Mouse (Mus musculus) C2C12 (cell line): ENCODE data around the gene Pla2g16. TPM values are rescaled to one million over a fixed set of nuclear protein-coding genes. Genes with fewer than 3 reads are reported as not detected.

Experiments used
- H3K27me3 ChIP-seq: one replicate; pipeline ENCODE4 v1.6.1; 2011; ENCODE audit not compliant: control insufficient read depth, insufficient read depth, insufficient read length
- H3K36me3 ChIP-seq: one replicate; pipeline ENCODE4 v1.6.1; 2011; ENCODE audit not compliant: control insufficient read depth, insufficient read depth
- H3K4me3 ChIP-seq: one replicate; pipeline ENCODE4 v1.5.1; 2011; ENCODE audit warnings: mild to moderate bottlenecking, control low read depth; ENCODE audit not compliant: poor library complexity, insufficient read depth, severe bottlenecking
- H3K79me2 ChIP-seq: one replicate; pipeline ENCODE4 v1.6.1; 2011; ENCODE audit not compliant: control insufficient read depth, insufficient read depth
- H3K79me3 ChIP-seq: one replicate; pipeline ENCODE4 v1.6.1; 2011; ENCODE audit warnings: low read depth, control low read depth
- H3ac ChIP-seq: one replicate; pipeline ENCODE3; 2011; ENCODE audit warnings: low read depth; ENCODE audit not compliant: control insufficient read depth, insufficient read length
- CEBPB ChIP-seq: IDR thresholded peaks from one replicate; pipeline ENCODE4 v1.6.1; 2011; ENCODE audit warnings: low read depth, mild to moderate bottlenecking, control low read depth, moderate library complexity
- CTCF ChIP-seq: IDR thresholded peaks from one replicate; pipeline ENCODE4 v1.5.1; 2011; ENCODE audit not compliant: control insufficient read depth, insufficient read depth, insufficient read length
- FOSL1 ChIP-seq: IDR thresholded peaks from one replicate; pipeline ENCODE4 v1.8.0; 2011; ENCODE audit warnings: mild to moderate bottlenecking, low read length; ENCODE audit not compliant: poor library complexity, insufficient read depth, severe bottlenecking
- MAX ChIP-seq: IDR thresholded peaks from one replicate; pipeline ENCODE4 v1.6.1; 2011; ENCODE audit warnings: mild to moderate bottlenecking, control low read depth
- MYOD1 ChIP-seq: IDR thresholded peaks from one replicate; pipeline ENCODE4 v1.6.1; 2011; ENCODE audit warnings: low read depth; ENCODE audit not compliant: control insufficient read depth, insufficient read length
- MYOG ChIP-seq: IDR thresholded peaks from one replicate; pipeline ENCODE4 v1.6.1; 2011; ENCODE audit not compliant: control insufficient read depth, insufficient read length; ENCODE audit errors: extremely low read depth
- USF1 ChIP-seq: IDR thresholded peaks from one replicate; pipeline ENCODE4 v1.6.1; 2011; ENCODE audit warnings: low read depth, mild to moderate bottlenecking, control low read depth, moderate library complexity
- polyA plus RNA-seq: library from polyadenylated mRNA; unstranded; fragments of >200 nt; fragmentation: generic; extraction: Trizol; gene quantifications from one replicate; pipeline ENCODE4 v1.2.1, GENCODE M21; 2012; ENCODE audit warnings: missing spikeins

Pla2g16 gene
- polyA plus RNA-seq, 1 experiment: 17.2 TPM

GRCm38 (mm10) chr19:7592018-7592417 is 34.8 kb downstream of the Pla2g16 start:
- Histone ChIP-seq H3K79me2 (no peaks in the 10 kb centered on the region), H3K79me3 (no peaks in the 10 kb centered on the region), H3K27me3 (no peaks in the 10 kb centered on the region), H3K36me3 (no peaks in the 10 kb centered on the region), H3K4me3 (no peak overlapping the region), H3ac (no peak overlapping the region)
- TF ChIP-seq CTCF (no peak), USF1 (no peak), FOSL1 (no peak), MYOG (no peak), MAX (no peak), CEBPB (no peak), MYOD1 (no peak)

- no peak overlapping the region for H3ac ChIP-seq
- no peak for TF ChIP-seq FOSL1
- no peak for TF ChIP-seq MYOD1
- TF ChIP-seq CTCF: peak; percentile 42
- TF ChIP-seq MYOG: no peak
- H3K79me3 ChIP-seq: no peaks in the 10 kb centered on the region
- no peaks in the 10 kb centered on the region for H3K79me2 ChIP-seq
- H3K27me3 ChIP-seq: peaks cover 6% of the 10 kb centered on the region
- H3K36me3 ChIP-seq: no peaks in the 10 kb centered on the region
- H3K4me3 ChIP-seq: no peak overlapping the region
Observed at GRCm38 (mm10) chr19:7595534-7595933, 38.3 kb downstream of the Pla2g16 start.

- Histone ChIP-seq H3ac (no peak overlapping the region), H3K79me2 (no peaks in the 10 kb centered on the region), H3K79me3 (no peaks in the 10 kb centered on the region), H3K4me3 (no peak overlapping the region), H3K36me3 (no peaks in the 10 kb centered on the region), H3K27me3 (peaks cover 10% of the 10 kb centered on the region)
- TF ChIP-seq CTCF (no peak), CEBPB (no peak), MYOG (no peak), FOSL1 (no peak), USF1 (no peak), MYOD1 (no peak)
Observed at GRCm38 (mm10) chr19:7598481-7598880, 41.2 kb downstream of the Pla2g16 start.

GRCm38 (mm10) chr19:7601551-7601950 is 44.3 kb downstream of the Pla2g16 start:
- Histone ChIP-seq H3K79me3 (no peaks in the 10 kb centered on the region), H3K36me3 (no peaks in the 10 kb centered on the region), H3K27me3 (peaks cover 10% of the 10 kb centered on the region), H3ac (no peak overlapping the region), H3K79me2 (no peaks in the 10 kb centered on the region), H3K4me3 (no peak overlapping the region)
- TF ChIP-seq CTCF (no peak), FOSL1 (no peak), MYOD1 (no peak), CEBPB (no peak), MYOG (no peak), MAX (no peak), USF1 (no peak)

DNA sequence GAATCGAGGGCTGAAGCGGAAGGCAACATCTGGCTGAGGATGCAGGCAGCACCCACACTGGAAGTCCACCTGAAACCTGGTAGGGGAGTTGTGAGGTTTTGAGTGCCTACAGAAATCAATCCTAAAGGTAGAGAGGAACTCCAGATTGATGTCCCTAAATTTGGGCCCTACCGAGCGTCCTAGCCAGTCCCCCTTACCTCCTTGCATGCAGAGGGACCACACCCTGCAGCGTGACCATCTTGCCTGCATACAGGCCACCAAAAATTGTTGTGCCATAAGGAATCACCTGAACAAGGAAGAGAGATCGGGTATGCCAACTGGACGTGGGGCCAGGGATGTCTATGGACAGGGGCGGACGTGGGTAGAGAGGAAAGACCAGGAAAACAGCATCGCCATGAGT is 46.8 kb downstream of the Pla2g16 start:
- no peak overlapping the region for H3ac ChIP-seq
- no peaks in the 10 kb centered on the region for H3K79me2 ChIP-seq
- no peak for TF ChIP-seq CTCF
- TF ChIP-seq MAX: no peak
- no peak for TF ChIP-seq USF1
- TF ChIP-seq CEBPB: no peak
- no peak for TF ChIP-seq MYOG
- no peak for TF ChIP-seq MYOD1
- no peak for TF ChIP-seq FOSL1
- H3K4me3 ChIP-seq: no peak overlapping the region
- no peaks in the 10 kb centered on the region for H3K36me3 ChIP-seq
- H3K27me3 ChIP-seq: peaks cover 7% of the 10 kb centered on the region
- H3K79me3 ChIP-seq: no peaks in the 10 kb centered on the region

- TF ChIP-seq CTCF: no peak
- no peak for TF ChIP-seq MYOG
- no peak for TF ChIP-seq MAX
- TF ChIP-seq USF1: no peak
- no peak for TF ChIP-seq FOSL1
- TF ChIP-seq CEBPB: no peak
- no peak for TF ChIP-seq MYOD1
- Histone ChIP-seq H3K79me3 (no peaks in the 10 kb centered on the region), H3K79me2 (no peaks in the 10 kb centered on the region), H3ac (no peak overlapping the region), H3K4me3 (no peak overlapping the region), H3K36me3 (no peaks in the 10 kb centered on the region), H3K27me3 (peaks cover 4% of the 10 kb centered on the region)
Observed at GRCm38 (mm10) chr19:7605013-7605412, 47.8 kb downstream of the Pla2g16 start.
